Mouse (Mus musculus) cerebellum, adult 11-12 months (tissue): ENCODE results near the gene Gnptg.
"Not testable (repeated sequence)": the region's sequence is repeated elsewhere in the genome, so short reads cannot be mapped to it uniquely, and the experiment has no call there.

ENCODE experiments used
- DNase-seq: peaks from one replicate; pipeline ENCODE4 v3.0.0; 2022

Gnptg gene

DNA sequence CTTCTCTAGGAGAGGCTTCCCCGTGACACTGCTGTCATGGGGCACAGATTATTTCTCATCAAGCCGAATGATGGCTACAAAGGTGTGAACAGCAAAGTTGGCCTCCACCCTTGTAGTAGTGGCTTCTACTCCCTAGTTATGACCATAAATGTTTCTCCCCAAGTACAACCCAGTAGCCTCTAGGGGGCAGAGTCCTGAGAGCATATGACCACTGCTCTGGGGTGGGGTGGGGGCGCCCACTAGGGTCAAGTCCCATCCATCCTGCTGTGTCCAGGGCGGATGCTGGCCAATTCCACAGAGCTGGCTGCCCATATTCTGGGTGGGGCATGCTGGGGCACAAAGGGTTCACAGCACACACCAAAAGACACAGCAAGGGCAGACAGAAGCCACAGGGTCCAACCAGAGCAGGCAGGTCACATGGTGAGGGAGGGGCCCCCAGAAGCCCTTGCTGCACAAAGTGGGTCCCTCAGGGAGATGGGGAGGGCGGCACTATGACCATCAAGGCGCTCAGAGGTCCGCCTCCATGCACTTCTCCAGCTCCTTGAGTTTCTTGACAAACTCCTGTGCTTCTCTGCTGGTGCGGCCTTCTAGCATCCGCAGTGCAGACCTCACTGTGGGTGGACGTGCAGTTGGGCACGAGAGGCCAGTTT lies 3.3 kb upstream of the Gnptg start:
- peak; percentile 22 for DNase-seq

DNA sequence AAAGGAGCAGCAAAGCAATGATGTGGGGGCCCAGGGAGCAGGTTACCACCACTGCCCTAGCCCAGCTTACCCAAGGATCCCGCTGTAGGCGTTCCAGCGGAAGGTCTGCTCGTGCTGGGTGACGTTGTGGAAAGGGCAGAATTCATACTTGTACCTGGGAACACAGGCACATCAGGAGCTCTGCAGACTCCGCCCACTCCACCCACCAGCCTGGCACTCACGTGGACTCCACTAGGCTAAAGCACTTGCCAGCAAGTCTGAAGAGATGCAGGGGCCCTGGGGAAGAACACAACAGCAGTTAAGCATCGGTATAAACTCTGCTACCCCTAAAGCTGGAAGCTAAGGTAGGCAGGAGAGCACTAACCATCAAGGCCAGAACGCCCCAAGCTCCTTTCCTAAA lies 4.3 kb downstream of the Gnptg start:
- peak; percentile 20 for DNase-seq

- DNase-seq = not testable (repeated sequence)
Measured at GRCm38 (mm10) chr17:25231621-25232020, 8.3 kb downstream of the Gnptg start.

DNA sequence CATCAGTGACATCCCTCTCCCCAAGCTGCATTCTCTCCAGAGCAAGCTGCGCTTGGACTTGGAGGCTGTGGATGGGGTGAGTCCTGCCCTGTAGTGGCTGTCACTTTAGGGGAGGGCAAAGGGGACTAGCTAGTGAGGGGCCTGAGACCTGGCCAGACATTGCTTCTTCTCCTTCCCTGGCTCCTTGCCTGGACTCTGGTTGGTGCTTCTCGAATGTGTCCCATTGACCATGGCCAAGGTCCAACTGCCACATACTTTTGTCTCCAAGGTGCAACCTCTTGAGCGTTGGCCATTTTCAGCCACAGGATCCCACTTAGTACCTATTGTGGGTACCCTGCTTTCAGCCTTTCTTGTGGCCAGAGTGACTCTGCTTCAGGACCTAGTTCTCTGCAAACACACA lies 9.2 kb downstream of the Gnptg start:
- DNase-seq = peak; percentile 47

DNA sequence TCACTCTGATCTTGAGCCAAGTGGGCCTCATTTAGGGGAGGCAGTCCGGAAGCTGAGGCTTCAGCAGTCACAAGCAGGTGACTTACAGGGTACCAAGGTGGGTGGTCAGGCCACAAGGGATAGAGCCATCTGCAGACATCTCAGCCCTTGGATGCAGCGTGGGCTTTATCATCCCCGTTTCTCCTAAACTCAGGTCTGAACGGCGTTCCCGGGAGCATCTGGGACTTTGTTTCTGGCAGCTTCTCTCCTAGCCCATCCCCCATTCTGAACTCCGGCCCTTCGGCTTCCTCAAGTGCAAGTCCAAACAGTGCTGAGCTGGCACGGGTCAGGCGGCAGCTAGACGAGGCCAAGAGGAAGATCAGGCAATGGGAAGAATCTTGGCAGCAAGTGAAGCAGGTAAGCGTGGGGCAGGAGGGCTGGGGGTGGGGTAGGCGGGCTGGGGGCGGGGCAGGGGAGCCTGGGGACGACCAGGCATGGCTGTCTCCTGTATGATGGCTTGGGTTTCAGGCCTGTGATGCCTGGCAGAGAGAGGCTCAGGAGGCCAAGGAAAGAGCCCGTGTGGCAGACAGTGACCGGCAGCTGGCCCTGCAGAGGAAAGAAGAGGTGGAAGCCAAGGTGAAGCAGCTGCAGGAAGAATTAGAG lies 9.8 kb downstream of the Gnptg start:
- DNase-seq = peak; percentile 25

DNA sequence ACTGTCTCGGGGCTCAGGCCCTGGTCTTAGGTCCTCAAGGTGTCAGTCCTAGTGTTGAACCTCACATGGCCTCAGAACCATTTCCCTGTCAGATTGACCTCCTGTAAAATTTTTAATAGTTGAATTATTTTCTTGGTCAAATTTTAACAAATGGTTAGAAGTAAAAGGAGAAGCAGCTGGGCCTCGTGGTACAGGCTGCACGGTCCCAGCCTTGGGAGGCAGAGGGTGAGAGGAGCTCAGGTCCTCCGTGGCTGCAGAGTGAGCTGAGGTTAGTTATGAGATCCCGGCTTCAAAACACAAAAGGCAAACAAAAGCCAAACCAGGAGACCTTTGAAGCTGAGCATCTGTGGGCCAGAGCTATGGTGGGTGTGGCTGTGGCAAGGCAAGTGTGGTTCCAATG lies 11.9 kb downstream of the Gnptg start:
- DNase-seq = no peak

DNA sequence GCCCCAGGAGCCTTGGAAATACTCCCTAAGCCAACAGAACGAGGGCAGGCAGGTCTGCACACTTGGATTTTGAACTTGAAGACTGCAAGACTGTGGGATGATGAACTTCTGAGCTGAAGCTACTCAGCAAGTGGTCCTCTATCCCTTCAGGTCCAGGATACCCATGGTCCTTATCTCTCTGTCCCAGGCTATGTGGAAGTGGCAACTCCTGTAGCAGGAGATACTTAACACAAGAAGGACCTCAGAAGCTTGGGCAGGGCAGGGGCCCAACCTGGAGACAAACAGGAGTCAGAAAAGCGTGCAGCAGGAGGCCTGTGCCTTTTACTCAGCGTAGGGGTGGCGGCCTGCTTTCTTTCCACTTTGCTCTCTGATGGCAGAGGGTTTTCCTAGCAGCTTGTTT lies 14.3 kb downstream of the Gnptg start:
- DNase-seq = no peak

- DNase-seq = no peak
Measured at GRCm38 (mm10) chr17:25224586-25225222, 15.2 kb downstream of the Gnptg start.

DNA sequence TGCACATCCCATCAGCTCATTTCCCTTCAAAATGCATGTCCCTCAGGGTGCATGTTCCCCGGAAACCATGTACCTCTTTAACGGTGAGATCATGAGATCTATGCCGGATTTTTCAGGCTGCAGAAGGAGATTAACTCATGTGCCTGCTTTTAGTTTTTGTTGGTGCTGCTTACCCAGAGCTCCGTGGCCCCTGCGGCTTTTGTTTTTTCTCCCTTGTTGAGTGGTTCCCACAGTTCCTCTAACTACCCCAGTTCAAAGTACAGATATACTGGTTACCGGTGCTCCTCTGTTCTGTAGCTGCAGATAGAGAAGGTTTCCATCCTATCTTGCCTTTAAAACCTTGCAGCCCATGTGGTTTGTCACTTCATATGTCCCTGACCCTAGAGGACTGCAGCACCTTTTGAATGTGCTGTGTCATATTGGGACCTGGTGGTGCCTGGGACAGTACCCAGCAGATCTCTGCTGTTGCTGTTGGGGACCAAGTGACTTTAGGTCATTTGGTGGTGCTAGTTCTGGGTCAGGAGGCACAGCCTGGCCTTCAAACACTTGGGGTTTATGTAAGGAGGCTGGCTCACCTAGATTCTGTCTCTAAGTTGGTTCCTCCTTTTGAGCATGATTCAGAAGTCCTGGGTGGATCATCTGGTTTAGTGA lies 16.8 kb downstream of the Gnptg start:
- no peak for DNase-seq

GRCm38 (mm10) chr17:25222504-25222940 lies 17.4 kb downstream of the Gnptg start:
- peak; percentile 78 for DNase-seq

GRCm38 (mm10) chr17:25221821-25222503 lies 18.0 kb downstream of the Gnptg start:
- DNase-seq = peak; percentile 82

DNA sequence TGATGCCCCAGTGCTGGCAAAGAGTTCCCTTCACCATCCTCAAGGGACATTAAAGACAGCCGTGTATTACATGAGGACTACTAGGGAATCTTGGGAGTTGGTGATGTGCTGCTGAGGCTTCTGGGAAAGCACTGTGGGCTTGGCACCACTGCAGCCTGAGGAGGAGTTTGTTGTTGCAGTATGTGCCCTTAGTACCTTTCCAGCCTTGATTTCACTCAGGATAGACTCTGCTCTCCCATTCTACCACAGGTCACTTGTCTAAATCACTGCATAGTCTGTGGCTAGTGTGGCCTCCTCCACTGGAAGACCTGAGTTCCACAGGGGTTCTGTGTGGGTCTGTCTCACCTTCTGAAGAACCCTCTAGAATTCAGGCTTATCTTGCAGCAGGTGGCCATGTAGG lies 19.2 kb downstream of the Gnptg start:
- peak; percentile 28 for DNase-seq

DNA sequence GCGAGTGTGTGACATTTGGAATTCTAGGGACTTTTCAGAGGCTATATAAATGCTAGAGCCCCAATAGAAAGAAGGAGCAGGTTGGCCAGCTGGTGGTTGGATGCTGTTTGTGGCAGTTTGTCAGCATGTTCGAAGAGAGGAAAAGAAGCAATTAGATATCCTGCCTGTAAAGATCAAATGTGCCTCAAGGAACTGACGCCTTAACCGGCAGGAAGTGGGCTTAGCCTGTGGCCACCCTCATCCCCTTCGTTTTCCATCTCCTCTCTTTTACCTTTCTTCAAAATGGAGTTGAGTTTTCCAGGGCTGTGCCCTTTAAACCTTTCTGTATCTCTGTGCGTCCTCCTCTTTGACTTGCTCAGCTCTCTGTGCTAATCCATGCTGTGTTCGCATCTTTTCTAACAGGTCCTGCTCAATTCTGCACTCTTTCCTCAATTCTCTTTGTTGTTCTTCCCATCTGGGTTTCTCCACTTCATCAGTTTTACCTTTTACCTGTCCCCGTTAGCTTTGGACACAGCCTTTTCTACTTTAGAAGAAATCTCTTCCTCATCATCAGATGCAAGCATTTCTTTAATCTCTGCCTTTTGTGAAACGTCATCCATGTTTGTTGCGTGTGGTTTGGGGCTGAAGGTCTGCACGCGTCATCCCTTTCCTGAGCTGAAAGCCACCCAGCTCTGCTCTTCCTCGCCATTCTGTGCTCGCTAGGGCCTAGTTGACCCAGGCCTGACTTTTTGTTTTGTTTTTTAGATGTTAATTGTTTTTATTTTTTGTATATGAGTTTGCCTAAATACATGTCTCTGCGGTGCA lies 20.2 kb downstream of the Gnptg start:
- no peak for DNase-seq

GRCm38 (mm10) chr17:25218967-25219366 lies 21.0 kb downstream of the Gnptg start:
- DNase-seq = peak; percentile 57

DNA sequence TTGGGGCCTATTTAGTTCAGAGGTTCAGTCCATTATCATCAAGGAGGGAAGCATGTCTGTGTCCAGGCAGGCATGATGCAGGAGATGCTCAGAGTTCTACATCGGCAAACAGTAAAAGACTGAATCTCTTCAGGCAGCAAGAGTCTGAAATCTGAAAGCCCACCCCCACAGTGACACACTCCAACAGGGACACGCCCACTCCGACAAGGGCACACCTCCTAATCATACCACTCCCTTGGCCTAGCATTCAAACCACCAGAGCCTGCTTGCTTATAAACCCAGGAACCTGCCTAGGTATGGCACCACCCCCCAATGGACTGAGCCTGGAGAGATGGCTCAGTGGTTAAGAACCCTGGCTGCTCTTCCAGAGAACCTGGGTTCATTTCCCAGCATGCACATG lies 24.5 kb downstream of the Gnptg start:
- no peak for DNase-seq

DNA sequence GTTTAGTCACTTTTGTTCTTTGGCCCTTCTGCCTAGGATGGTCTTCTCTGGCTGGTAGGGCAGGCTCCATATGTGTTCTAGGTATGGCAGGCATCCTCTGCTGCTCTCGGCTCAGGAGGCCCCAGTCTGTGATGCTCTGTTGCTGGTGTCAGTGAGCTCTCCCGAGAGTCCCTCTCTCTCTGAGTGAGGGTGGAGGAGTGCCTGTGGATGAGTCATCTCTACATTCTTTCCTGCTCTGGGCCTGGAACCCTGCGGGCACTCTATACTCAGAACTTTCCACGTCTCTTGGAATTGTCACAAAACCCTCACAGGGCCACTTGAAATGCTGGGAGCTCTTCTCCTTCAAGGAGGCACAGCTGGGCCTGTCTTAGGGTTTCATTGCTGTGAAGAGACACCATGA lies 28.2 kb downstream of the Gnptg start:
- no peak for DNase-seq

DNA sequence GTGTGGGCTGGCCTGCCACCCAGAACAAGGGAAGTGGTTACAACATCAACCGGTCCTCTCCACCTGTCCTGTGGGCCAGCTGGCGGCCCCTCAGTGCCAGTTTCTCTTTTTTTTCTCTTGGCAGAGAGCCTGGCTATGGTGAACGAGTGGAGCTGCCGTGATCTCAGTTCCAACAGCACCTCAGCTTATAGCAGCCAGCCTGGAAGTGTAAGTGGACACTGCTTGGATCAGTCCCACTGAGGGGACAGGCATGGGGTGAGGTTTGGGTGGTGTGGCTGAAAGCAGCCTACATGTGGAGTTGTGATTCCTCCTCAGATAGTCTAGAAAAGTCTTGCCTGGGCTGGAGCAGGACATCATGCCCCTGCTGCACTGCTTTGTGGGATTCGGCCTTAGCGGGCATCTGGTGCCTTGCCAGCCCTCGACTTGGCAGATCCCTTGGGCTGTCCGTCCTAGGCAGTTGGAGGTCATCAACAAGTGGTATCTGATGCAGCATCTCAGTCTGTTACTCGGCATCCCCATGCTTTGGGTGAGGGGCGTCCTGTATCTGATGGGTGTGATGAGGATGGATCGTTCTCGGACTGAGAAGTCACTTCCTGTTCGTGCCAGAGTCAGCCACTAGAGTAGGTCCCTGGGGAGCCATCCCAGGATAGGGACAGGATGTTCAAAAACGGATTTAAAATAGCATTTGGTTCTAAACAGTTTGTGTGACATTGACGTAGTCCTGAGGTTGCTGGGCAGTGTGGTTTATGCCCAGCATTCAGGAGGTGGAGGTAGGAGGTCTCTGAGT lies 29.1 kb downstream of the Gnptg start:
- DNase-seq = peak; percentile 91

- no peak for DNase-seq
Measured at GRCm38 (mm10) chr17:25210006-25210405, 29.9 kb downstream of the Gnptg start.

- no peak for DNase-seq
Measured at GRCm38 (mm10) chr17:25202401-25202800, 37.5 kb downstream of the Gnptg start.

GRCm38 (mm10) chr17:25189091-25189490 lies 50.8 kb downstream of the Gnptg start:
- no peak for DNase-seq
